Comparison of ENCODE assay signal across 11 mouse cellular contexts in genomic region chr8:95979223-95979622, GRCm38 (mm10).
DNase-seq lines count a peak whose midpoint lies in the region; ATAC-seq lines count a peak whose summit lies in the region.
"Had no signal": no experiment of that assay in that cellular context is flagged by ENCODE, and none has a peak within 500 bp of the region (broad histone marks: within the 10 kb centered on the region; RNA-seq: fewer than 3 reads in every experiment).

No protein-coding gene starts in this region.

- H3K36me3 ChIP-seq in intestine, embryonic 14.5 days (ENCODE audit: control insufficient read depth, insufficient read depth, low read length): no peaks in the 10 kb centered on the region
- no peaks in the 10 kb centered on the region for H3K36me3 ChIP-seq in intestine, embryonic 16.5 days (ENCODE audit: control insufficient read depth, insufficient read depth, low read length)
- no peaks in the 10 kb centered on the region for H3K36me3 ChIP-seq in embryonic facial prominence, embryonic 10.5 days (replicated peaks)
- no peaks in the 10 kb centered on the region for H3K36me3 ChIP-seq in hindbrain, embryonic 16.5 days (ENCODE audit: control insufficient read depth, insufficient read depth, low read length)
- H3K36me3 ChIP-seq: limb, embryonic 12.5 days had no signal

- no peak overlapping the region for H3K4me2 ChIP-seq in intestine, embryonic 14.5 days (ENCODE audit: low read length)
- no peak overlapping the region for H3K4me2 ChIP-seq in intestine, embryonic 16.5 days (ENCODE audit: low read depth, low read length)
- H3K4me2 ChIP-seq in hindbrain, embryonic 16.5 days (ENCODE audit: low read length): no peak overlapping the region
- H3K4me2 ChIP-seq: limb, embryonic 12.5 days had no signal

- H3K4me1 ChIP-seq in intestine, embryonic 14.5 days (replicated peaks; ENCODE audit: control insufficient read depth, insufficient read depth, low read length): no peaks in the 10 kb centered on the region
- no peaks in the 10 kb centered on the region for H3K4me1 ChIP-seq in intestine, embryonic 16.5 days (ENCODE audit: control insufficient read depth, insufficient read depth, low read length)
- peaks cover 6% of the 10 kb centered on the region for H3K4me1 ChIP-seq in embryonic facial prominence, embryonic 10.5 days
- H3K4me1 ChIP-seq in hindbrain, embryonic 16.5 days (ENCODE audit: control insufficient read depth, insufficient read depth, low read depth, low read length): no peaks in the 10 kb centered on the region

- H3K9me3 ChIP-seq in intestine, embryonic 14.5 days (ENCODE audit: control insufficient read depth, low read length): no peaks in the 10 kb centered on the region
- no peaks in the 10 kb centered on the region for H3K9me3 ChIP-seq in intestine, embryonic 16.5 days (ENCODE audit: control insufficient read depth, low read length)
- no peaks in the 10 kb centered on the region for H3K9me3 ChIP-seq in embryonic facial prominence, embryonic 10.5 days
- no peaks in the 10 kb centered on the region for H3K9me3 ChIP-seq in hindbrain, embryonic 16.5 days (ENCODE audit: control insufficient read depth, low read length)
- H3K9me3 ChIP-seq: limb, embryonic 12.5 days had no signal

- no peak overlapping the region for H3K4me3 ChIP-seq in intestine, embryonic 14.5 days (ENCODE audit: low read depth, low read length)
- no peak overlapping the region for H3K4me3 ChIP-seq in intestine, embryonic 16.5 days (ENCODE audit: low read length)
- no peak overlapping the region for H3K4me3 ChIP-seq in embryonic facial prominence, embryonic 10.5 days
- no peak overlapping the region for H3K4me3 ChIP-seq in hindbrain, embryonic 16.5 days (ENCODE audit: low read length)
- H3K4me3 ChIP-seq: layer of hippocampus, adult 2 months; limb, embryonic 12.5 days had no signal

- no peak overlapping the region for H3K27ac ChIP-seq in intestine, embryonic 14.5 days (ENCODE audit: low read depth)
- no peak overlapping the region for H3K27ac ChIP-seq in intestine, embryonic 16.5 days (ENCODE audit: low read length)
- no peak overlapping the region for H3K27ac ChIP-seq in embryonic facial prominence, embryonic 10.5 days (replicated peaks)
- no peak overlapping the region for H3K27ac ChIP-seq in hindbrain, embryonic 16.5 days (ENCODE audit: low read depth, low read length)
- H3K27ac ChIP-seq: layer of hippocampus, adult 2 months; limb, embryonic 12.5 days had no signal

- no peak for ATAC-seq in intestine, embryonic 14.5 days (replicated peaks; ENCODE audit: low FRiP score, low TSS enrichment, low read depth)
- ATAC-seq in intestine, embryonic 16.5 days: no peak
- no peak for ATAC-seq in erythroblast, adult 5-6 weeks (replicated peaks; ENCODE audit: low FRiP score, poor library complexity, severe bottlenecking)
- ATAC-seq in hindbrain, embryonic 16.5 days: no peak

- no peak overlapping the region for H3K9ac ChIP-seq in intestine, embryonic 14.5 days (ENCODE audit: low read length)
- H3K9ac ChIP-seq in intestine, embryonic 16.5 days (ENCODE audit: low read depth, low read length): no peak overlapping the region
- H3K9ac ChIP-seq in hindbrain, embryonic 16.5 days (ENCODE audit: low read depth, low read length): no peak overlapping the region
- H3K9ac ChIP-seq: limb, embryonic 12.5 days had no signal

- WGBS in intestine, embryonic 14.5 days: 53% methylated on average over 6 of the region's 6 CpGs
- 42% methylated on average over 6 of the region's 6 CpGs for WGBS in intestine, embryonic 16.5 days
- WGBS in embryonic facial prominence, embryonic 10.5 days: 57% methylated on average over 6 of the region's 6 CpGs
- 59% methylated on average over 6 of the region's 6 CpGs for WGBS in hindbrain, embryonic 16.5 days

- no peaks in the 10 kb centered on the region for H3K27me3 ChIP-seq in intestine, embryonic 14.5 days (replicated peaks; ENCODE audit: control insufficient read depth, insufficient read depth, low read length)
- no peaks in the 10 kb centered on the region for H3K27me3 ChIP-seq in intestine, embryonic 16.5 days (replicated peaks; ENCODE audit: control insufficient read depth, insufficient read depth, low read length)
- H3K27me3 ChIP-seq in embryonic facial prominence, embryonic 10.5 days (replicated peaks; ENCODE audit: low read depth, poor library complexity, severe bottlenecking): no peaks in the 10 kb centered on the region
- no peaks in the 10 kb centered on the region for H3K27me3 ChIP-seq in hindbrain, embryonic 16.5 days (replicated peaks; ENCODE audit: control insufficient read depth, insufficient read depth, low read length)
- H3K27me3 ChIP-seq: limb, embryonic 12.5 days had no signal

- peak; percentile 76 for DNase-seq in intestine, embryonic 14.5 days (ENCODE audit: low spot score)
- peak; percentile 30 for DNase-seq in thymus, postnatal 4 days
- DNase-seq in thymus, postnatal 0 days (ENCODE audit: low spot score): no peak
- DNase-seq in embryonic facial prominence, embryonic 10.5 days (ENCODE audit: low spot score): peak; percentile 67
- DNase-seq: cerebellum, adult 9-10 months; right cerebral cortex, postnatal 4 days had no signal
